Mouse (Mus musculus) thymus, postnatal 4 days (tissue): ENCODE results near the gene Slc7a7.

Experiments used
- DNase-seq: peaks from one replicate; pipeline ENCODE4 v3.0.0; 2021

Slc7a7 gene

GRCm38 (mm10) chr14:54417623-54418081 lies at the start of gene Slc7a7:
Gene Slc7a7 (minus strand): TSS chr14:54417780.
- DNase-seq: no peak

GRCm38 (mm10) chr14:54464293-54465005 lies 46.9 kb upstream of the Slc7a7 start:
- DNase-seq: peak; percentile 84

GRCm38 (mm10) chr14:54463959-54464292 lies 46.3 kb upstream of the Slc7a7 start, which contains the start of gene Lrp10:
Gene Lrp10 (plus strand): TSS chr14:54464137.
- DNase-seq: peak; percentile 97

GRCm38 (mm10) chr14:54463108-54463958 lies 45.8 kb upstream of the Slc7a7 start:
- DNase-seq: no peak

GRCm38 (mm10) chr14:54462146-54462545 lies 44.6 kb upstream of the Slc7a7 start:
- no peak for DNase-seq

GRCm38 (mm10) chr14:54457907-54458569 lies 40.5 kb upstream of the Slc7a7 start:
- DNase-seq: no peak

GRCm38 (mm10) chr14:54454669-54455528 lies 37.3 kb upstream of the Slc7a7 start:
- DNase-seq: no peak

- DNase-seq: no peak
Observed at GRCm38 (mm10) chr14:54453566-54453965, 36.0 kb upstream of the Slc7a7 start.

GRCm38 (mm10) chr14:54445476-54445875 lies 27.9 kb upstream of the Slc7a7 start:
- no peak for DNase-seq

GRCm38 (mm10) chr14:54443712-54444618 lies 26.4 kb upstream of the Slc7a7 start:
- no peak for DNase-seq

- DNase-seq: no peak
Observed at GRCm38 (mm10) chr14:54443196-54443595, 25.6 kb upstream of the Slc7a7 start.

GRCm38 (mm10) chr14:54442548-54442947 lies 25.0 kb upstream of the Slc7a7 start:
- DNase-seq: no peak

- peak; percentile 9 for DNase-seq
Observed at GRCm38 (mm10) chr14:54441365-54441764, 23.8 kb upstream of the Slc7a7 start.

- peak; percentile 15 for DNase-seq
Observed at GRCm38 (mm10) chr14:54440538-54440937, 23.0 kb upstream of the Slc7a7 start.

- no peak for DNase-seq
Observed at GRCm38 (mm10) chr14:54439610-54440009, 22.0 kb upstream of the Slc7a7 start.

- no peak for DNase-seq
Observed at GRCm38 (mm10) chr14:54439155-54439554, 21.6 kb upstream of the Slc7a7 start.

GRCm38 (mm10) chr14:54435194-54435918 lies 17.8 kb upstream of the Slc7a7 start:
- DNase-seq: peak; percentile 28

- DNase-seq: no peak
Observed at GRCm38 (mm10) chr14:54433941-54434531, 16.5 kb upstream of the Slc7a7 start.

- DNase-seq: no peak
Observed at GRCm38 (mm10) chr14:54432837-54433830, 15.6 kb upstream of the Slc7a7 start.
